Mouse (Mus musculus) ovary, postnatal 14 days (tissue): ENCODE results near the gene Stx8.
A peak's percentile ranks its signal among the peaks of the same experiment; 100 is the strongest.

Experiments used
- DNase-seq: peaks from one replicate; pipeline ENCODE4 v3.0.0; 2022; ENCODE audit warnings: low spot score

The Stx8 gene

GRCm38 (mm10) chr11:67975252-67975651 lies 9.3 kb downstream of the Stx8 start:
- no peak for DNase-seq

- DNase-seq = no peak
Observed at GRCm38 (mm10) chr11:67983564-67983963, 17.6 kb downstream of the Stx8 start.

- DNase-seq = no peak
Observed at GRCm38 (mm10) chr11:67991240-67991639, 25.2 kb downstream of the Stx8 start.

- no peak for DNase-seq
Observed at GRCm38 (mm10) chr11:67995965-67996364, 30.0 kb downstream of the Stx8 start.

- DNase-seq = no peak
Observed at GRCm38 (mm10) chr11:67998905-67999304, 32.9 kb downstream of the Stx8 start.

GRCm38 (mm10) chr11:67999629-68000028 lies 33.6 kb downstream of the Stx8 start:
- no peak for DNase-seq

GRCm38 (mm10) chr11:68004191-68004590 lies 38.2 kb downstream of the Stx8 start:
- DNase-seq = peak; percentile 64

- DNase-seq = no peak
Observed at GRCm38 (mm10) chr11:68006216-68006789, 40.3 kb downstream of the Stx8 start.

- no peak for DNase-seq
Observed at GRCm38 (mm10) chr11:68007645-68008044, 41.7 kb downstream of the Stx8 start.

GRCm38 (mm10) chr11:68009377-68009776 lies 43.4 kb downstream of the Stx8 start:
- DNase-seq = no peak

- no peak for DNase-seq
Observed at GRCm38 (mm10) chr11:68012207-68012606, 46.2 kb downstream of the Stx8 start.

- DNase-seq = no peak
Observed at GRCm38 (mm10) chr11:68018191-68018590, 52.2 kb downstream of the Stx8 start.

- DNase-seq = no peak
Observed at GRCm38 (mm10) chr11:68019156-68019555, 53.2 kb downstream of the Stx8 start.

GRCm38 (mm10) chr11:68021976-68022375 lies 56.0 kb downstream of the Stx8 start:
- no peak for DNase-seq

GRCm38 (mm10) chr11:68022895-68023294 lies 56.9 kb downstream of the Stx8 start:
- no peak for DNase-seq

GRCm38 (mm10) chr11:68023811-68024369 lies 57.9 kb downstream of the Stx8 start:
- no peak for DNase-seq

- DNase-seq = no peak
Observed at GRCm38 (mm10) chr11:68026590-68026989, 60.6 kb downstream of the Stx8 start.

- DNase-seq = no peak
Observed at GRCm38 (mm10) chr11:68029079-68029478, 63.1 kb downstream of the Stx8 start.

- no peak for DNase-seq
Observed at GRCm38 (mm10) chr11:68029871-68030270, 63.9 kb downstream of the Stx8 start.

- no peak for DNase-seq
Observed at GRCm38 (mm10) chr11:68030771-68031170, 64.8 kb downstream of the Stx8 start.

GRCm38 (mm10) chr11:68032448-68032847 lies 66.5 kb downstream of the Stx8 start:
- DNase-seq = no peak

- DNase-seq = no peak
Observed at GRCm38 (mm10) chr11:68033331-68033926, 67.4 kb downstream of the Stx8 start.

GRCm38 (mm10) chr11:68034422-68034821 lies 68.4 kb downstream of the Stx8 start:
- DNase-seq = no peak
